Mouse (Mus musculus) erythroblast, adult 5-6 weeks (primary cell): ENCODE measurements at regions not wholly inside any gene's neighbourhood (a gene's known extent, or its start where the extent isn't known, plus 50 kb on each side); places are given as distances from the start of the nearest gene placed in this dataset.
"Not testable (repeated sequence)": the region's sequence is repeated elsewhere in the genome, so short reads cannot be mapped to it uniquely, and the experiment has no call there.

Source experiments
- ATAC-seq: replicated peaks from 2 replicates; pipeline ENCODE4 v1.8.0; 2016; ENCODE audit warnings: moderate number of reproducible peaks, mild to moderate bottlenecking, moderate TSS enrichment, inconsistent platforms; ENCODE audit not compliant: poor library complexity, low FRiP score, severe bottlenecking

DNA sequence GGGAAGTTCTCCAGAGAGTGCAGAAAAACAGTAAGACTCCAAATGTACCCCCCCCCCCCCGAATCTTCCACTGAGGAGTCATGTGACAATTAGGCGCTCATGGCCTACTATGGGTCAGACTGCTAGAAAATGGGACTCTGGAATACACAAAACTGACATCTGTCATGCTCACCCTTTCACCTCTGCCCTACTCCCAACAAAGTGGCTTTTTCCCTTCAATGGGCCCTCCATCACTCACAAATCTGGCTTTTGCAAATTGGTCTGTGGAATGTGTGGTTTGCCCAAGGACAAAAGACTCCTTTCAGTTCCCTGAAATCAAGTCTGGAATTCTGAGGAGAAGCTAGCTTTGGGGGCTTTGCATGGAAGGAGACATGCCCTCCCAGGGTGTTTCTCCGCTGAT is 109.0 kb downstream of the Sox4 start:
- no peak for ATAC-seq

DNA sequence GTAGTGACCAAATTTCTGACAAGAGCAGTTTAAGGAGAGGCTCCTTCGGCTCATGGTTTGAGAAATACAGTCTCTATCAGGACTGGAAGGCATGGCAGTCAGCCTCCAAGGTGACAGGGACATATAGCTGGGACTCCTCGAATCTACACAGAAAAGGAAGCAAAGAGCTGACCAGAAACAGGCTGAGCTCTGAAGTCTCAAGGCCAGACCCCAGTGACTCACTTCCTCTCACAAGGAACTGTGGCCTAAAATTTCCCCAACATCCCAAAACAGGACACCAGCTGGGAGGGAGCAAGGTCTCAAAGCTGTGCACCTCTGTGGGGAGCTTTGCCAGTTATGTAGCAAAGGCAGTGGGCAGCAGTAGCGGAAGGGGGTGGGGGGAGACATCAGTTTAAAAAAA is 110.7 kb downstream of the Sox4 start:
- no peak for ATAC-seq

DNA sequence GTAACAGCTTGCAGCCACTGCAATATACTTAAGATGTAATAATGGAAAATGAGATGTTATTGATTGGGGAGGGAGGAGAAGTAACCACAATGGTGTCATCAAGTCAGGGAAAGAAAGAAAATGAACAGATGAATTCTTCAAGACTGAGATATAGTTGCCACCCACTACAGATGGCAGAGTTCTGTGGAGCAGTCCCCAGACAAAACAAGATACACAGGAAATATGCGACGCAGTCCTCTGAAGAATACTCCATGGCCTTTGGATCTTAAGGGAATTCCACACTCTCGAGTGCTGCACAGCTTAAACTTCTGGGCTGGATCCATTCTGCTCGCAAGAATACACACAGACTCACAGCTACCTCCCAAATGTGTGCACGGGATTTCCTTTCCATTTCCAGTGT is 113.4 kb downstream of the Sox4 start:
- no peak for ATAC-seq

DNA sequence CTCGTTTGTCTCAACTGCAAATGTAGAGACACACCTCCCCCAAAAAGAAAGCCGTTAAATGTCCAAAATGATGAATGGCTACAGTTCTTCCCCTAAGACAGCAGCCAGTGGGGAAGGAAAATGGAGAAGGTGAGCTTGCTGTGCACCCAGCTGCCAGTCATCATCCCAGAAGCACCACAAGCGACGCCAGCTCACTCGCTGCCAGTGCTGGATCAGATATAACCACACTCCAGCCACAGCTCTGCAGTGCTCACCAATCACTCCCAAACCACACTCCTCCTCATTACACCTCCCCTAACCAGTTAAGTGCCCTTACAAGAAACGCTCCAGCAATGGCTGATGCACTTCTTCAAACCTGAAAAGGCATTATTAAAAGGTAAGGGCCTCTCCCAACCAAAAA is 114.4 kb downstream of the Sox4 start:
- ATAC-seq = no peak

DNA sequence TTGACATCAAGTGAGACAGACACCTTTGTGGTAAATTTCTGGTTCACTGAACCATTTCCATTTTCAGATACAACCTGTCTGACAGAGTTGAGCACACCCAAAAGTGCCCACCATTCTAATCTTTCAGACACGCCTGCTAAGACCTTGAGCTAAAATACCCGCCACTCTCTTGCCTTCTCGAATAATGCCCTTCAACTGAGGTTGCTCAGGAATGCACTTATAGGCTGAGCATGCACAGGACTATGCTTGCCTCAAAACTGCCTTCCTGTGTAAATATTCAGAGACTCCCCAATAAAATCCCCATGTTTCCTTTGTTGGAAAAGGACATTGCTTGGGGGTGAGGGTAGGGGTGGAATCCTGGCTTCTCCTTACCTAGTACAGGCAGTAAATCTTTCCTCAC is 115.3 kb downstream of the Sox4 start:
- ATAC-seq = no peak

DNA sequence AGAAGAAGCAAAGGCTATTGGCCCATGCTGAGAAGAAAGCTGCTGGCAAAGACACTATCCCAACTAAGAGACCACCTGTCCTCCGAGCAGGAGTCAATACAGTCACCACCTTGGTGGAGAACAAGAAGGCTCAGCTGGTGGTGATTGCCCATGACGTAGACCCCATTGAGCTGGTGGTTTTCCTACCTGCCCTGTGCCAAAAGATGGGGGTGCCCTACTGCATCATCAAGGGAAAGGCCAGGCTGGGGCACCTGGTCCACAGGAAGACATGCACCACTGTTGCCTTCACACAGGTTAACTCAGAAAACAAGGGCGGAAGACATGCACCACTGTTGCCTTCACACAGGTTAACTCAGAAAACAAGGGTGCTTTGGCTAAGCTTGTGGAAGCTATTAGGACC is 116.3 kb downstream of the Sox4 start:
- ATAC-seq = not testable (repeated sequence)

DNA sequence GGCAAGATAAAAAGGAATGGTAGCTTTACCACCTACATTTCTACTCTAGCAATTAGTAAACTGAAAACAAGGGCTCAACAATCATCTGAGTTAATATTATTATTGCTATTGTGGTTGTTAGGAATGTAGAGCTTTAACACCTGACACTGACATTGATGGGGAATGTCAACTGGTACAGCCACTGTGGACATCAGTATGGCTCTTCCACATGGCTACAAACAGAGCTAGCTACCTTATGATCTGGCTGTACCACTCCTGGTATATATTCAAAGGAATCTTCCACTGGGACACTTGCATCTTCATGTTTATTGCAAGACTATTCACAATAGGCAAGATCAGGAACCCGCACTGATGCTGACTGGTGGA is 119.8 kb downstream of the Sox4 start:
- ATAC-seq = no peak

DNA sequence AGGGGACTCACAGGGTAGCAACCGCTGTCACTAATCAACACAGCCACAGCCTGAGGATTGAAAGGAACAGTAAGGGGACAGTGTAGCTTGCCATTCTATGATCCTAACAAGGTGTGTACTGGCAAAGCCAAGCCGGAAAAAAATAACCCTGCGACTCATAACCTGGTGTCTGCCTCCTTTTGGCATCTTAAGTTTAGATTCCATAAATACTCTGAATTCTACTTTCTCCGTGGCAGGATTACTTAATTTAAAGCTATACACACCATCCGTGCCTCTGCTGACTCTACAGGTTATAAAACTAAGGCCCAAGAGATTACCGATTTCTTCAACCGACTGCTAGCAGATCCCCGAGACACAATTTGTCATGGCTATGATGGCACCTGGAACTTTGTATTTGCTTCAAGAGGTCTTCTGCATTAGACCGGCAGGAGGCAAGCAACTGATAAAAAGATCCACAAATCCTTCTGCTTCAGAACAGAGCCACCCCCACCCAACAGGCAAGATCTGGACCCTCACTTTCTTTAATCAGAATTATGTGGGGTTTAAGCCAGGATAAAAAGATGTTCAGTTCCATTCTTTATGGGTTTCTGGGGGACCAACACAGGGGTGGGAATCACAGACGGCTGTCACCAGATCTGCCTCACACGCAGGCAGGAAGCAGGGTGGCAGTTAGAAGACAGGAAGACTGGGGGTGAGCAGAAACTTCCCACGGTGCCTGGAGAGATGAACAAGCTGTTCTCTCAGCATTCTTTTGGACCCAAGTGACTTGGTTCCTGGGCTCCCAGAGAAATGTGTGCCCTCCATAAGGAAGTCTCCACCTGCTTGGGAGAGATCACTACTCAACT is 120.4 kb downstream of the Sox4 start:
- no peak for ATAC-seq

DNA sequence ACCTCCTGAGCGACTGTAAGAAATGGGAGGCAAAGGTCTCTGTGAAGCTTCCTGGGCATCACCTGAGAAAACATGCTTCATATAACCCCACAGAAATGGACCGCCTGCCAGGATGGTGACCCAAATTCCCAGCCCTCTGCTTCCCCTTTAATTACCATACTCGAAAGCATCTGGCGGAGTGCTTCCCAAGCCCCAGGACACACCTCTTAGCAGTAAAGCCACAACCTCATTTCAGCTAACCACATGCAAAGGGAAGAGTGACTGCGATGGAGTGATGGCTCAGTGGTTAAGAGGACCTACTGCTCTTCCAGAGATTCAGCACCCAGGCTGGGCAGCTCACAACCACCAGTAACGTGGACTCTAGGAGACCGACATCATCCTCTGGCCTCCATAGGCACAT is 127.2 kb downstream of the Sox4 start:
- ATAC-seq = no peak

DNA sequence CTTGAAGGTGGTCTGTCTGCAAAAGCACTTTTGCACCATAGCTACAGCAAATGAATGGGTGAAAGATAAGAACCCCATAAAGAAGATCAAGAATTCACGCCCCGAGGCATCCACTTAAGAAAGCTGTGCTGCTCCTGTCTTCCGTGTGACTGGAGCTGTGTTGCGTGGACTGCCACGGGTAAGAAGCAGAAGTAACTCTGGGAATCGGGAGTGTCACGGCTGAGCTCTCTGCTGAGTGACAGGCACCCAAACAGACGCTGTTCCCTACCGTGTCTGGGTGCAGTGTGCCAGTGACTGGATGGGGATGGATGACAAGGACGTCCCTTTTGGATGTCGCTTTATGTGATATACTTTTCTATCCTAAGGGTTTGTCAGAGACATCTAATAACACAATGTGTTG is 129.5 kb downstream of the Sox4 start:
- ATAC-seq = no peak

DNA sequence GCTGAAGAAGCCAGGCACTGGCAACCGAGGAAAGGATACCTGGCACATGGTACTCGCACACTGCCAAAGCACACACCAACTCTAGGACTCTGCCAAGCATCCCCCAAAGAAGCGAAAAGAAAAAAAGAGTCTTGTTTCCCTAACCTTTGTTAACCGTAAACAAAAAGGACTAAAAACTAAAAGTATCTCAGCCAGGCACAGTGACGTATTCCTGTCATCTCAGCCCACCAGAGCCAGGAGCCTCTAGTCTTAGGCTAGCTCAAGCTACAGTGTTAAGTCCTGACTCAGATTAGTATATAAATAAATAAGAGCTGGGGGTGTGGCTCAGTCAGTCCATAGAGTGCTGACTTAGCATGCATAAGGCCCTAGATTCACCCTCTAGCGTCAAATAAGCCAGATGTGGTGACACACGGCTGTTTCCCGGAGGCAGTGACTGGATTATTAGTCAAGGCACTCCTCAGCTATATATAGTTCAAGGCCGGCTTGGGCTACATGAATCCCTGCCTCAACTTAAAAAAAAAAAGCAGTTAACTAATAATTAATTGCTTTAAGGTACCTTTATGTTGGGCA is 130.1 kb downstream of the Sox4 start:
- ATAC-seq = no peak

DNA sequence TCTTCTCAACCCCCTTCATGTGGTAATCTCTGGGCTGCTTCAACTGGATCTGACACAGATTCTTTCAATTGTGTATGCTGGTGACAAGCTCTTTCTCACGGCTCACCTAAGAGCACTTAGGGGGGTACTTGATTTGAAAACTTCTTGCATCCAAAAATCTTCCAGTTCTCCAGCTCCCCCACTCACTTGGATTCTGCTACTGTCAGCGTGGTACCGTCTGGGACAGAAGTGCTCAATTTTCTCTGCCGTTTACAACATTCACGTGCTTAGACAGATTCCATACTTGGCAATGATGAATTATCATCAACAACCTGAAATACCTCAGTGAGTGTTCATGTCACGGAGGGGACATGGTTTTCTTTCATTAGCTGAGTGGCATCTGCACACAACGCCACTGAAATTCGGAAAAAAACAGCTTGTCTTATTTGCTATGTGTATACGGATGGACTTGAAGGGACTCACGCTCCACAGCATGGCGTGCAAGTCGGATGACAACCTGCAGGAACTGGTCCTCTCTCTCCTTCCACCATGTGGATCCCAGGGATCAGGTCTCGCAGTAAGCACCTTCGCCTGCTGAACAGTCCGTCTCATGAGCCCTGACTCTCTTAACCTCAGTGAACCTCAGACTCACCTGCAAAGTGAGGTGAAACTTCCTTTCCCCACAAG is 132.5 kb downstream of the Sox4 start:
- ATAC-seq = no peak

DNA sequence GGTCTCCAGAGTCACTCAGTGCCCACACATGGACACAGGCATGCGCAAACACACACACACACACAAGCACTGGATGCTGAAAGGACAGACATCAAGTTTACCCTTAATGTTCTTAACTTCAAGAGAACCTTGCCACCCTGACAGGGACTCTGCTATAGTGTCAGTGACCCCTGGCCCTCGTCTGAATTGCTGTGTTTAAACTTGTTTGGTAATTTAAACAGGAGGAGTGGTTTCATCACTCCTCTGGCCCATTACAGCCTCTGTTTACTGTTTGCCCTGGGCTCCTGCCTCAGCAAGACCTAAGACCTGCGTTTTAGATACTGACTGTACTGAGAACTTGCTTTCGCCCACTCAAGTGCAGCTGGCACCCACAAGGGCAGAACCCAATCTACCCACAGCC is 139.4 kb downstream of the Sox4 start:
- no peak for ATAC-seq

DNA sequence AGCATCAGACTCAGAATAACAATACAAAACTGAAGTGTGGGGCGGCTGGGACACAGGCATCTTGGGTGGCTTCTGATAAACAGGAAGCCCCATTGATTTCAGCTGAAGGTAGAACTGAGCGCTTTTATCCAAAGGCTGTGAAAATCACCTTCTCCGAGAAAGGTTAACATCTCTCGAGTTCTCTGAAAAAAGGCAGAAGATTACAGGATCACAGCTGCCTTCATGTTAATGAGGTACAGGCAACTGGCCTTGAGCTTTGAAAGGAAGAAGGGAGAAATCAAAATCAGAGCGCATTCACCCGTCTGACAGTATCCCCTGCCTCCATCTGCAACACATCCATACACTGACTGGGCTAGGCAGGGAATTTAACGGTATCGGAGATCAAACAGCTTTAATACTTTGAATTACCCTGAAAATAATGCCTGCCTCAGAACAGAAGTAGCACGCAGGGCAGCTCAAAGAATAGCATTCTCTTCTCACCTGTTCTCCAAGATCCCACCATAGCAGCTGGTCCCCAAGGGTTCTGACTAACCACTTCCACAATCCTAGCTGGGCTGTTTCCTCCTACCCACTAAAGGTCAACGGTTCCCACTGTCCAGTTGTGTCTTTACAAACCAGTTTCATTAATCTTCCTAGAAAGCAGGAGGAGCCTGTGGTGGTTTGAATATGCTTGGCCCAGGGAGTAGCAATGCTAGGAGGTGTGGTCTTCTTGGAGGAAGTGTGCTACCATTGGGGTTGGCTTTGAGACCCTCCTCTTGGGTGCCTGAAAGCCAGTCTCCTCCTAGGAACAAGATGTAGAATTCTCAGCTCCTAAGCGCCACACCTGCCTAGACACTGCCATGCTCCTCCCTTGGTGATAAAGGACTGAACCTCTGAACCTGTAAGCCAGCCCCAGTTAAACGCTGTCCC is 141.6 kb downstream of the Sox4 start:
- no peak for ATAC-seq

DNA sequence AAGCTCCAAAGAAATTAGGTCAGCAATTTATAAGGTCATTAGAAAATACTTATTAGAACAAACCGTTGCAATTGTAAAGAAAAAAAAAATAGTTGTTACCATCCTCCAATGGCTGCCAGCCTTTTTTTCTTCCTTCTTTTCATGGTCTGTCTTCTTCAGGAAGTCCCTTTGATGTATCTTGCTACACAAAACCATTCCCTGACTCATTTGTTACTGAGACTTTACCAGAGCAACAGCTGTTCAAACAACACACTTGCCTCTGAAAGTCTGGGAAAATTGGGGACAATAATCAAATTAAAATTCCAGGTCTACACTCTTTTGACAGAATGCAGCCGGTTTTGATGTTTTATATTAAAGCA is 142.5 kb downstream of the Sox4 start:
- no peak for ATAC-seq

DNA sequence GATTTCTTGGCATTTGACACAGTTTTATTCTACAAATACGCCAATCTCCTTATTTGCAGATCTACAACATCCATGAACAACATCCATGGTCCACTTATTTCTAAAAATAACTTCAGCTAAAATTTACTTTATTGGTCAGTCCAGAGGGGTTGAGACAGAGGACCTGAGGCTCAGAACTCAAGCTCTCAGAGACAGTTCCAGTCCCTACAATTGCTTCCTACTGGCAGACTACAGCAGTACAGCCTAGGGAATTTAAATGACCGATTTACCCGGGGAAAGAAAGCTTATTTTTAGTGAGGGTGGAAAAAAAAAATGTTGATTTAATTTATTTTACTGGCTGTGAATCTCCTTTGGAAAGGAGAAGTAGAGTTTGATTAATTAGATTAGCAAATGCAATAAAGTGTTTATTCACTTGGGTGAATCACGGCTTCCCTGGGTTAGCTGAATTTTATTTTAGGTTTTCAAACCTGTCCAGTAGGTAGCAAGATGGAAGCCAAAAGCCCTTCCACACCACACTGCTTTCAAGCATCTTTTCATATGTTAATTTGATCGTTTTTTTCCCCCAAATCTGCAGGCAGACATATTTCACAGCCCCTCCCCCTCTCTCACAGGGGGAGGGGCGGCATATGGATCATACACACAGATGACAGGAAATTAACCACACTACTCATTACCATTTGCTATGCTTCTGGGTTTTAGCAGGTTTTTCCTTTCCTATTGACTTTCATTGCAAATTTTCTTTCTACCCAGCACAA is 143.0 kb downstream of the Sox4 start:
- ATAC-seq = no peak

DNA sequence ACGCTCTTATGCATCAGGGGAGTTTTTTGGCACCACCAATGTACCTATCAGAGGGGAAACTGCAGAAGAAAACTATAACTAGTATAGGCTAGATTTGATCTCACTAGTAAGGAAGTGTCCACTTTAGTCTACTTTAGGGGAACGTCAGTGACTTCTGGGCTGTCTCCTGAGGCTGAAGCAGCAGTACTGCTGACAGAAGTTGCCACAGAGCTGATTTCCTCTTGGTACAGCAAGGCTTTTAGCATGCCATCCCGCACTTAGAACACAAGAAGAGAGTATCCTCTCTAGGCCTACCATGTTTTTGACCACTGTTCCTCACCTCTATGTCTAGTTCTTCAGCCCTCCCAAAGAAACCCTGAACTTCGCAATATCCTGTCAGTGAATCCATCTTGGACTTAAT is 148.2 kb downstream of the Sox4 start:
- ATAC-seq = no peak

DNA sequence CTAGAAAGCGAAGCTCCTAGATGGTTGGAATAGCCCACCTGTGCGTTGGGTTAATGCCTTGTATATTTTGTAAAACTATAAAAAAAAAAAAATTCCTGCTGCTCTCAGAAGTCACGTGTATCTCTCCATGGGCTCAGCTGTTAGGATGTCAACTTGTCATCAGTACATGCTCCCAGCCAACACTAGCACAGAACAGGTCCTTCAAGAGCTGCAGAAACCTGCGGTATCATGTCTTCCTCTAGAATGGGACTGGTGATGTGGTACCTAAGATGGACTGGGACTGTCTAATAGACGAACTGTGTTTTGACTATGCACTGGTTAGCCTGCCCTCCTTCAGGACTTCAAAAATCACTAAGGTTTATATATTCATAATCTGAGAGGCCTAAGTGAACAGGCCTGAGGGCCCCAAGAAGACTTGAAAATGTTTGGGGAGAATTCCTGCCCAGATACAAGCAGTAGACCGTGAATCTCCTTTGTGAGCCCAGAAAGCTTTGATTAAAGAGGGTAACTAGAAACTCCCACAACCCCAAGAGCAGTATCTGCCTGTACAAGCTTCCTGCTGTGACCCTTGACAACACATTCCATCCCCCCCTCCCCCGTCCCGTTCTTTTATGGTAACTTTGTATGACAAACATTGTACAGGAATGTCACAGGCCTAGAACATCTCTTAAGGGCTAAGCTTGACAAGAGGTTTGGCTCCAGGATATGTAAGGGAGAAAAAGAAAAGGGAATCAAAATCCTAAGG is 152.1 kb downstream of the Sox4 start:
- ATAC-seq = no peak

DNA sequence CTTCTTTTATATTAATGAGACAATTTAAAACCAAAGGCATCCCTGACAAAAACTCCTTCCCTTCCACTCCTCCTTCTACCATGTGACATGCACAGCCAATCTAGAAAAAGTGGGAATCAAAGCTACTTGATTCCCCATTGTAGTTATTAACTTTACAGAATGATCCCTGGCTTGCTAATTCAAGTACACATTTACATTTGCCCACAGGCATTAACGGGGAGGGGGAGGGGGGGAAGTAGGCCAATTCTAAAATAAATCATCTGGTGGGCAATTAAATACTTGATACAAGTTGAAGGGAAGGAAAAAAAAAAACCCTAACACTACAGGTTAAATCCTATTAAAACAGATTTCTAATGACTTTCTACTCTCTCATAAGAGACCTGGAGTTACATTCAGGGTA is 152.8 kb downstream of the Sox4 start:
- no peak for ATAC-seq
